Mouse (Mus musculus) embryonic facial prominence, embryonic 15.5 days (tissue): ENCODE data around the gene Kctd20. TPM values are rescaled to one million over a fixed set of nuclear protein-coding genes. Genes with fewer than 3 reads are reported as not detected.

Experiments used
- ATAC-seq: fragments of 200-750 bp; cut with Nextera tagmentation; 2 replicates; pipeline ENCODE4 v1.8.0; 2017; ENCODE audit warnings: low read depth, moderate TSS enrichment; ENCODE audit not compliant: insufficient number of reproducible peaks, low FRiP score, low TSS enrichment
- H3K27ac ChIP-seq: fragments of 300-500 bp; sonication (generic); replicated peaks from 2 replicates; pipeline ENCODE4 v1.5.1; 2015; ENCODE audit warnings: mild to moderate bottlenecking, inconsistent platforms
- H3K27me3 ChIP-seq: fragments of 300-500 bp; sonication (generic); 2 replicates; pipeline ENCODE4 v1.6.1; 2015; ENCODE audit warnings: inconsistent platforms
- H3K36me3 ChIP-seq: fragments of 300-500 bp; sonication (generic); 2 replicates; pipeline ENCODE4 v1.6.1; 2015; ENCODE audit warnings: mild to moderate bottlenecking, inconsistent platforms
- H3K4me1 ChIP-seq: fragments of 300-500 bp; sonication (generic); 2 replicates; pipeline ENCODE4 v1.6.1; 2015; ENCODE audit warnings: inconsistent platforms
- H3K4me2 ChIP-seq: fragments of 300-500 bp; sonication (generic); replicated peaks from 2 replicates; pipeline ENCODE4 v1.6.1; 2015; ENCODE audit warnings: mild to moderate bottlenecking, inconsistent platforms
- H3K4me3 ChIP-seq: fragments of 300-500 bp; sonication (generic); replicated peaks from 2 replicates; pipeline ENCODE4 v1.5.1; 2015; ENCODE audit warnings: mild to moderate bottlenecking, inconsistent platforms
- H3K9ac ChIP-seq: fragments of 300-500 bp; sonication (generic); 2 replicates; pipeline ENCODE4 v1.6.1; 2015; ENCODE audit warnings: inconsistent platforms
- H3K9me3 ChIP-seq: fragments of 300-500 bp; sonication (generic); replicated peaks from 2 replicates; pipeline ENCODE4 v1.6.1; 2016; ENCODE audit warnings: inconsistent platforms
- WGBS: fragments of 180-500 bp; shearing (Covaris S2); methylation state at CpG from one replicate; pipeline ENCODE4 v1.1.7; 2015; 5-methylcytosine and 5-hydroxymethylcytosine counted together
- polyA plus RNA-seq: library from polyadenylated mRNA; unstranded; fragments of >200 nt; fragmentation: Nextera tagmentation; extraction: Ambion mirVana; gene quantifications from 2 replicates; pipeline ENCODE4 v1.2.1, GENCODE M21; 2015

The Kctd20 gene
- polyA plus RNA-seq, 1 experiment from 2014 or later = 90.9 TPM

DNA sequence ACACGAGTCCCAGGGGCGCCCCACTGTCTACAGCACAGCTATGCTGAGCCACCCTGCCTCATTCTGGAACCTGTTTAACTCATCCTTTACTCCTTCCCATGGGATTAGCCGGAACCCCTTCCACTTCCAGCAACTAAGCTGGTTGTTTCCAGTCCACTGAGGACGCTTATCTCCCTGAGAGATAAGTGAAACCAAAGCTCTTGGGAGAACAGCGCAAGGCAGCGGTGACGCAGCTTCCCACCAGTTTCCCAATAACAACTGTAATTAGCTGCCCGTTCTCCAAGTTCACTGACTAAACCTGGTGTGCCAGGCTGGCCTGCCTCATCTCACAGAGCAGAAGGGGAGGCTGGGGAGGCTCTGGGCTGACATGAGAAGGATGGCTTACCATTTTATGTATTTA lies 30.7 kb upstream of the Kctd20 start:
- Histone ChIP-seq H3K4me1 (no peaks in the 10 kb centered on the region), H3K9ac (no peak overlapping the region), H3K4me3 (no peak overlapping the region), H3K36me3 (no peaks in the 10 kb centered on the region), H3K9me3 (no peaks in the 10 kb centered on the region), H3K27me3 (no peaks in the 10 kb centered on the region), H3K27ac (no peak overlapping the region), H3K4me2 (no peak overlapping the region)
- 74% methylated on average over 8 of the region's 8 CpGs for WGBS
- no peak; the same call in 1 of the 2 replicates for ATAC-seq

GRCm38 (mm10) chr17:28922096-28922495 lies 29.7 kb upstream of the Kctd20 start:
- Histone ChIP-seq H3K4me1 (peaks cover 2% of the 10 kb centered on the region; the same call in 1 of the 2 replicates), H3K36me3 (no peaks in the 10 kb centered on the region), H3K27me3 (no peaks in the 10 kb centered on the region), H3K4me2 (no peak overlapping the region), H3K9me3 (no peaks in the 10 kb centered on the region), H3K4me3 (no peak overlapping the region), H3K27ac (no peak overlapping the region), H3K9ac (no peak overlapping the region)
- WGBS = 50% methylated on average over 6 of the region's 6 CpGs
- ATAC-seq = no peak

DNA sequence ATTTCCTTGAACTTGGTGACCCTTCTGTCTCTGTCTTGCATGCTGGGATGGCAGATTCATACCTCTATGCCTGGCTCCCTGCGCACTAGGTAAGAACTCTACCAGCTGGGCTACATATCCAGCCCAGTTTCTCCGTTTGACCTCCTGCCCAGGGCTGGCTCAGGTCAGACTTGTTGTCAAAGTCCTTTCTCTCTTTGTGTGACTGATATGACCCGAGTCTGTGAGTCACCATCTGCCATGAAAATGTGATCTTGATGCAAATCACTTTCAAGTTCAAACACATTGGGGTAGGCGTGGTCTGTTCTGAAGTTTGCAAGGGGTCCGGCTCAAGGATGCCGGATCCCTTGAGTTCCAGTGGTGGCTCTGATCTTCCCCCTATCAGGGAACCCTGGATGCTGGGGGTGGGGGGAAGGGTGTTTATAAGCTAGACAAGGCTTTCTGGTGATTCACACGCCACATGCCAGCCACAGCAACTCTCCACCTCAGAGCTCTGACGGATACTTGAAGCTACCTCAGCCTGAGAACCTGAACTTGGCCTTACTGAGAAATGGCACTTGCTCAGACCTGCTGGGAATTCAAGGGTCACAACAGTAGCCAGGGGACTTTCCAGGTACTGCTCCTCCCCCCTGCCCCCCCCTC lies 26.7 kb upstream of the Kctd20 start:
- Histone ChIP-seq H3K4me2 (no peak overlapping the region), H3K9ac (no peak overlapping the region), H3K27me3 (no peaks in the 10 kb centered on the region), H3K4me3 (no peak overlapping the region), H3K27ac (no peak overlapping the region), H3K36me3 (no peaks in the 10 kb centered on the region), H3K4me1 (peaks cover 6% of the 10 kb centered on the region), H3K9me3 (no peaks in the 10 kb centered on the region)
- 75% methylated on average over 8 of the region's 8 CpGs for WGBS
- ATAC-seq = no peak

GRCm38 (mm10) chr17:28926380-28926779 lies 25.4 kb upstream of the Kctd20 start:
- Histone ChIP-seq H3K27ac (no peak overlapping the region), H3K9me3 (no peaks in the 10 kb centered on the region), H3K9ac (no peak overlapping the region), H3K4me2 (no peak overlapping the region), H3K4me3 (no peak overlapping the region), H3K36me3 (no peaks in the 10 kb centered on the region), H3K4me1 (peaks cover 15% of the 10 kb centered on the region), H3K27me3 (no peaks in the 10 kb centered on the region)
- 15% methylated on average over 13 of the region's 13 CpGs for WGBS
- ATAC-seq = no peak

- no peak for ATAC-seq
- H3K36me3 ChIP-seq = no peaks in the 10 kb centered on the region
- peaks cover 15% of the 10 kb centered on the region for H3K4me1 ChIP-seq
- no peak overlapping the region for H3K4me3 ChIP-seq
- H3K27me3 ChIP-seq = no peaks in the 10 kb centered on the region
- WGBS = 41% methylated on average over 15 of the region's 15 CpGs
- no peak overlapping the region for H3K9ac ChIP-seq
- H3K27ac ChIP-seq = no peak overlapping the region
- H3K4me2 ChIP-seq = no peak overlapping the region
- H3K9me3 ChIP-seq = no peaks in the 10 kb centered on the region
These were observed 24.7 kb upstream of the Kctd20 start for GRCm38 (mm10) chr17:28926866-28927635.

DNA sequence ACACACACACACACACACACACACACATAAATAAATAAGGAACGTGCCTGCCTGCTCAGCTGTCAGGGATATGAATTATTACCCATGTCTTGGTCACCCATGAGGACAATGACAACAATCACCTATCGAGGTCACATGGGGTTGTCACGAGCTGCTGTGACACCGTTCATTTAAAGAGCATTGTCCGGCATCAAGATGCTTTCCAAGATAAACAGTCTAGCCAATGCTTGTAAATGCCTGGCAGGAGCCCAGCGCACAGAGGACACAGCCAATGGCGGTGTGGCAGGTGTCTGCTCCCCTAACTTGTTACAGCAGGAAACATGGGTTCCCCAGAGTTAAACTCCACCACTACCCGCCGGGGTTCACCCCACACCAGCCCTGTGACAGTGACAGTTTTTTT lies 23.7 kb upstream of the Kctd20 start:
- Histone ChIP-seq H3K4me1 (peaks cover 15% of the 10 kb centered on the region), H3K4me2 (no peak overlapping the region), H3K9me3 (no peaks in the 10 kb centered on the region), H3K27ac (no peak overlapping the region), H3K27me3 (no peaks in the 10 kb centered on the region), H3K36me3 (no peaks in the 10 kb centered on the region), H3K4me3 (no peak overlapping the region), H3K9ac (no peak overlapping the region)
- 85% methylated on average over 9 of the region's 9 CpGs for WGBS
- ATAC-seq = no peak

GRCm38 (mm10) chr17:28929369-28929768 lies 22.4 kb upstream of the Kctd20 start:
- no peak for ATAC-seq
- Histone ChIP-seq H3K4me2 (no peak overlapping the region), H3K36me3 (no peaks in the 10 kb centered on the region), H3K9ac (no peak overlapping the region), H3K27ac (no peak overlapping the region), H3K9me3 (no peaks in the 10 kb centered on the region), H3K4me1 (peaks cover 15% of the 10 kb centered on the region), H3K27me3 (no peaks in the 10 kb centered on the region), H3K4me3 (no peak overlapping the region)
- 89% methylated on average over 4 of the region's 4 CpGs for WGBS

DNA sequence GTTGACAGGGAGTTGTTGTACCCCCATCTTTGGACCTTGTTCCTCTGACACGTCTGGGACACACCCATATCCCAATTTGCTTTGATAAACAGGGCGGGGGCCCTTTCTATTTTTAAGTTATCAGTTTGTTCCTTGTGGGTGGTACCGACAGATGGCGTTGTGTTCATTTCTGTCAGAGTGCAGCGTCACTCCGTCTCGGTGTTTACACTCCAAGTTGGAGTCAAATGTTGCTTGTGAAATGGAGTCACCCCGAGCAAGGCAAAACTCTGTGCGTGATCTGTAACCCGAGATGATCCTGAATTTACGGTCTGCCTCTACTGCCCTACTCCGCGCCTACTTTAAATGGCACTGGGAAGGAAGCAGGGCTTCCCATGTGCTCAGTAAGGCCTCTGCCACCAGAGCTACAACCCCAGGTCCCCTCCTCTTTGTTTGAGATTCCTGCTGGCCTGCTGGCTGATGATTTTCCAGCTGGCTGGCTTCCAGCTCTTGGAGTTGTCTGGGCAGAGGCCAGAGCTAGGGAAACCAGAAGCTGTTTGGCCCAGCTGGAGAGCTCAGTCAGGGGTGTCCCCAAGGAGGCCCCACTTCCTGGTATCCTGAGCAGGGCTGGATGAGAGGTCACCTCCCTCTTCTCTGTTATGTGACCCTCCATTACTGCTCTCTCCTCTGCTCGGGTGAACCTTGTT lies 21.2 kb upstream of the Kctd20 start:
- H3K27me3 ChIP-seq = no peaks in the 10 kb centered on the region
- peak; percentile 88 for ATAC-seq
- no peak overlapping the region for H3K4me3 ChIP-seq
- H3K4me1 ChIP-seq = peaks cover 15% of the 10 kb centered on the region
- no peaks in the 10 kb centered on the region for H3K9me3 ChIP-seq
- H3K9ac ChIP-seq = no peak overlapping the region
- H3K36me3 ChIP-seq = no peaks in the 10 kb centered on the region
- 13% methylated on average over 14 of the region's 14 CpGs for WGBS
- peak overlapping the region; percentile 28 for H3K4me2 ChIP-seq
- peak overlapping the region; percentile 86 for H3K27ac ChIP-seq

DNA sequence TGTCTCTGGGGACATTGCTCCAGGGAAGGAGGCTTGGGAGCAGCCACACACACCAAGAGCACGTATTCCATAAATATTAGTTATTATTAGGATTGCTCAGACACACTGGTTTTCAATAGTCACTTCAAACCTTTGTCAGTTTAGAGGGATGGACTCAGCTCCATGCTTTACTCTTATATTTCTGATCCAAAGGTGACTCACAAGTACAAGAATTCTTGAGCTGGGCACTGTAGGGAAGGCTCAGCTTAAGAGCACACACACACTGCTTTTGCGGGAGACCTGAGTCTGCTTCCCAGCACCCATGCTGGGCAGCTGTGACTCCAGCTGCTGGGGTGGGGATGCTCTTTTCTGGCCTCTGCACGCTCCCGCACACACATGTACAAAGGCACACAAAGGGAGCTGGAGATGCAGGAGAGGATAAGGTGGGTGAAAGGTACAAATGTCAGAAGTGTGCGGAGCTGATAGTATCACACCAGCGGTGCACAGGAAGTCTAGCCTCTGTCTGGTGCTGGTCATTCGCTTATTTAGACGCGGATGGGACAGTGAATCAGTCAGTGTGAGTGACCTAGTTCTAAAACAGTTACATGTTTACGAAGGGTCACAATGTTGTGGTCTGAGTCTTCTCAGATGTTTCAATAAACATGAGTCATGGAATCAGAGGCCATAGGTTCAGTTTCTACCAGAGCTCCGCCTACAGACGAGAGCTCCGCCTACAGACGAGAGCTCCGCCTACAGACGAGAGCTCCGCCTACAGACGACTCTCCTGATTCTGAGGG lies 20.1 kb upstream of the Kctd20 start:
- peaks cover 15% of the 10 kb centered on the region for H3K4me1 ChIP-seq
- peak overlapping the region; percentile 86; the same call in 1 of the 2 replicates for H3K27ac ChIP-seq
- no peaks in the 10 kb centered on the region for H3K36me3 ChIP-seq
- H3K9ac ChIP-seq = no peak overlapping the region
- H3K4me3 ChIP-seq = no peak overlapping the region
- WGBS = 88% methylated on average over 18 of the region's 18 CpGs
- ATAC-seq = no peak
- no peak overlapping the region for H3K4me2 ChIP-seq
- H3K27me3 ChIP-seq = no peaks in the 10 kb centered on the region
- H3K9me3 ChIP-seq = no peaks in the 10 kb centered on the region

DNA sequence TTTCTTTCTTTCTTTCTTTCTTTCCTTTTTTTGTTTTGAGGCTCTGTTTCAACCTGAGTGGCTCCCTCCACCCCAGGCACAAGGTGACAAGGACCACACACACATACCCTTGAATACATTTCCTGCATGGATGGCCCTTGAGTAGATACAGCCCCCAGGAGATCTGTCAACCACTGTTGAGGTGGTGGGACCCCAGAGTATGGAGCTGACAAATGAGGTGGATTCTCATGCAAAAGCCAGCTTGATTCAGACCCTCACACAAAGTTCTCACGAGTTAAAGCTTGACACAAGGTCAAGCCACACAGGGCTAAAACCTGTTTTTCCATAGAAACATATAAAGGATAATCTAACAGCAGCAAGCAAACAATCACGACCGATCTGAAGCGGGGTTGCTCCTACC lies 19.5 kb upstream of the Kctd20 start:
- H3K9ac ChIP-seq = no peak overlapping the region
- no peak overlapping the region for H3K27ac ChIP-seq
- no peak overlapping the region for H3K4me2 ChIP-seq
- peaks cover 10% of the 10 kb centered on the region for H3K4me1 ChIP-seq
- no peak overlapping the region for H3K4me3 ChIP-seq
- ATAC-seq = no peak
- H3K27me3 ChIP-seq = no peaks in the 10 kb centered on the region
- H3K36me3 ChIP-seq = no peaks in the 10 kb centered on the region
- H3K9me3 ChIP-seq = no peaks in the 10 kb centered on the region
- WGBS = 85% methylated on average over 4 of the region's 4 CpGs
